Mouse (Mus musculus): ENCODE results near the gene Pkd1. TPM values are rescaled to one million over a fixed set of nuclear protein-coding genes. Genes with fewer than 3 reads are reported as not detected.

Pkd1 gene
- polyA plus RNA-seq, 1 experiment from 2014 or later = 37.9 TPM

DNA sequence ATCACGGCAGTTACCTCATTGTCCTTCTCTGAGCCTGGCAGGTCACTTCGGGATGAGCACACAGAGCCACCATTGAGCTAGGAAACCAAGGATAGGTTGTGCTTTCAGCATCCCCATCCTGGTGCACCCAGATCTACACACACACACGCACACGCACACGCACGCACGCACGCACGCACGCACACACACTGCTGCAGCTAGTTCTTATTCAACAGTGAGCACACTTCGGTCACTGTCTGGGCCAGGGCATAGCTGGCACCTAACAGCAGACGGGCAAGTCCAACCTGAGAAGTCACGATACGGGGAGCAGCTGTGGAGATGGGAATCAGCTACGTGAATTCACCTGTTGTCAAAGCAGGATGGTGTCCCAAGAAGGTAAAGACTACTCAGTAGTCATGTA lies 90.9 kb downstream of the Pkd1 start:
- Histone ChIP-seq H3K27me3 (no peaks in the 10 kb centered on the region), H3K9me3 (no peaks in the 10 kb centered on the region), H3K4me3 (no peak overlapping the region), H3K36me3 (peaks cover 34% of the 10 kb centered on the region), H3K9ac (no peak overlapping the region), H3K4me1 (peaks cover 52% of the 10 kb centered on the region), H3K27ac (peak overlapping the region; percentile 93), H3K4me2 (no peak overlapping the region)
- 92% methylated on average over 15 of the region's 15 CpGs for WGBS
- no peak for ATAC-seq (ENCODE audit: insufficient number of reproducible peaks, low FRiP score, low TSS enrichment, low read depth)

DNA sequence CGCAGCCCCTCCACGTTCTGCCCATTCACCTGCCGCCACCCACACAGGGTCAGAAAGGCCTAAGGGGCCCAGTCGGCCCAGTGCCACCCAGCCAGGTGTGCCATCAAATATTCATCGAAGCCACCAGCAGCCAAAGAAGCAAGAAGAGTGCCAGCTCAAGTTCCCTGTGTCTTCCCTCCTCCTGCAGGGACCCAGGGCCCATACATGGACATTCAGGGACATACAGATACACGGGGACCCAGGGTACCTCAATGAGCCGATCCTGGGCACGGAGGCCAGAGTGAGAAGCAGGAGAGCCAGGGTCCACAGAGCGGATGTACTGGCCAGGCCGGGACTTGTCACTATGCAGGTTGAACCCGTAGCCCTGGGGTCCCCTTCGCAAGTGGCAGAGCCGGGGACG lies 92.3 kb downstream of the Pkd1 start:
- peaks cover 59% of the 10 kb centered on the region for H3K4me1 ChIP-seq
- H3K4me2 ChIP-seq = no peak overlapping the region
- no peak for ATAC-seq (ENCODE audit: insufficient number of reproducible peaks, low FRiP score, low TSS enrichment, low read depth)
- H3K27me3 ChIP-seq = no peaks in the 10 kb centered on the region
- 92% methylated on average over 14 of the region's 14 CpGs for WGBS
- no peak overlapping the region for H3K27ac ChIP-seq
- H3K9me3 ChIP-seq = no peaks in the 10 kb centered on the region
- no peak overlapping the region for H3K4me3 ChIP-seq
- no peak overlapping the region for H3K9ac ChIP-seq
- peaks cover 31% of the 10 kb centered on the region for H3K36me3 ChIP-seq

DNA sequence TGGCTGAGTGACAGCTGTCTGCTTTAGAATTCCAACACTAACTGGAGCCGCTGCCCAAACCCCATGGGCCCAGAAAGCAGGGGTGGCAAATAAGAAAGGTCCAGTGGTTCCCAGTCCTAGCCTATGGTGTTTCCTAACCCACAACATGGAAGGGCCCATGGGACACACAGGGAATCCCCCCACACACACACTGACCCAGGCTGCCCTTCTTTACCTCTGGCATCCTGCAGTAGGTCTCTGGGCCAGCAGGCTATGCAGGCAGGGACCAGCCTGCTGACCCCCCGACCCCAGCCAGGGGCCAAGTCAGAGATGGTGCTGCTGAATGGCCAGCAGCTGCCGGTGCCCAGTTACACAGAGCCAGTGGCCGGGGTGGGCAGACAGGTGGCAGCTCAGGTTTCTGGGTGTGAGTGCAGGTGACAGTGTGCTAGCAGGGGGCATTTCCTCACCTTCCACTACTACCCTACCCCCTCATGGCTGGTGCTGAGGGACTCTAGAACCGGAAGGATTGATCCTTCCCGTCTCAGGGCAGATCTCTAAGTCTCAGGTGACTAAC lies 93.2 kb downstream of the Pkd1 start:
- no peak overlapping the region for H3K27ac ChIP-seq
- no peak overlapping the region for H3K9ac ChIP-seq
- peaks cover 36% of the 10 kb centered on the region for H3K36me3 ChIP-seq
- peaks cover 64% of the 10 kb centered on the region for H3K4me1 ChIP-seq
- H3K4me2 ChIP-seq = no peak overlapping the region
- no peak overlapping the region for H3K4me3 ChIP-seq
- 59% methylated on average over 6 of the region's 6 CpGs for WGBS
- H3K27me3 ChIP-seq = no peaks in the 10 kb centered on the region
- no peaks in the 10 kb centered on the region for H3K9me3 ChIP-seq
- no peak for ATAC-seq (ENCODE audit: insufficient number of reproducible peaks, low FRiP score, low TSS enrichment, low read depth)

DNA sequence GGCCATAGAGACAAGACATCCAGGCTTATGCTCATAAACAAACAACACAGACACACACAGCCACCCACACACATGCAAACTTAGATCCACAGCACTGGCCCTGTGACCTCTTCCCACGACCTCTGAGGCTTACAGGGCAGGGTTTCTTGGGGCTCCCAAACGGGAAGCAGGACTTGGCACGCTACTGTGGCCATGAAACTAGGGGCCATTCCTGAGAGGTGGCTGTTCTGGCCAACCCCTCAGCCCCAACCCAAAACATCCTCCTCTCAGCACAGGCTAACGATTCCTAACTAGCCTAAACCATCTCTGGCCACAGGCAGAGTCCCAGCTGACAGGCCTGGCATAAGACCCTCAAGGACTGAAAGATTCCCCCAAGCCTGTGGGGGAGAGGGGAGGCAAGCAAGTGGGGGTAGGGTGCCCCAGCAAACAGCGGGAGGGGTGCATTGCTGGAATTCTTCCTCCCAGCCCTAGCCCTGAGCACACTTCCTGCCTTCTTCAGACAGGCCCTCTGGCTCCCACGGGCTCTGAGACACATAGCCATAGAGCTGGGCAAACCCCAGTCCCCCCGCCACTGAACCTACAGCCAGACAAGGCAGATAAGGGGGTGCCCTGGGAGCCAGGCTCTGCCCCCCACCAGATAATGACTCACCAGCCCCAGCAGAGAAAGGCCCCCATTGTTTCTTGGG lies 94.5 kb downstream of the Pkd1 start:
- Histone ChIP-seq H3K9ac (no peak overlapping the region), H3K4me2 (no peak overlapping the region), H3K9me3 (no peaks in the 10 kb centered on the region), H3K27ac (peak overlapping the region; percentile 81), H3K4me1 (peaks cover 63% of the 10 kb centered on the region), H3K27me3 (no peaks in the 10 kb centered on the region), H3K4me3 (no peak overlapping the region), H3K36me3 (peaks cover 31% of the 10 kb centered on the region)
- 30% methylated on average over 7 of the region's 7 CpGs for WGBS
- ATAC-seq (ENCODE audit: insufficient number of reproducible peaks, low FRiP score, low TSS enrichment, low read depth) = no peak

DNA sequence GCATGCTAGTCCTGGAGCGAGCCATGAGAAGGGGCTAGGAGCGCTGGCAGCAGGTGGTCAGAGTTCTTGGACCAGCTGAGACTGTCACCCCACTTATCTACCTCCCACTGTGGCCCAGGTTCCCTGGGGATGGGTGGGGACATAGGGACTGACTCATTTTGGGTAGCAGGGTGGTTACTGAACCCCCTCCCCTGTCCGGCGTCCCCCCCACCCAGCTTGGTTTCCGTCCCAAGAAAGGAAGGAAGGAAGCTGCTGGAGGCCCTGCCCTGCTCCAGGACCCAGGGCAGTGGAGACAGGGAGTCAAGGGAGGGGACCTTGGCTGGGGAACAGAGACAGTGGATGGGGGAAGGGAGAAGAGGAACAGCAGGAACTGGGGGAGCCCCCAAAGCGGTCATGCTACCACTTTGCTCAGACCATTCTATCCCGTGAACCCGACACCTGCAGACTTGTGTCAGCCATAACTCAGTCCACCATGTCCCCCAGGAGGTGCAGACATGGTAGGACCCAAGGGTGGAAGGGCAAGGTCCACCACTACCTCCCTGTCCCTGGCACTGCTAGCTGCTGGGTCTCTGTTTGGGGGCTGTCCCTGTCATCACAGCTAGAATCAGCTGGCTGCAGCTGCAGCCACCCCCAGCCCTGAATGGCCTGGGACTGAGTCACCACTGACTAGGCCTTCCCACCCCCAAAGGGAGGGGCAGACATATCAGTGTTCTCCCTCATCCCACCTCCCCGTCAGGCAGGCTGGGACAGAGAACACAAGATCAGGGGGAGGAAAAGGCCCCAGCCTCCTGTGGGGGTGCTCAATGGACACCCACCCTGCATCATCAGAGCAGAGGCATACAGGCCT lies 95.5 kb downstream of the Pkd1 start:
- Histone ChIP-seq H3K36me3 (peaks cover 31% of the 10 kb centered on the region), H3K9ac (no peak overlapping the region), H3K4me3 (no peak overlapping the region), H3K27ac (peak overlapping the region; percentile 81), H3K27me3 (no peaks in the 10 kb centered on the region), H3K9me3 (no peaks in the 10 kb centered on the region), H3K4me2 (no peak overlapping the region), H3K4me1 (peaks cover 63% of the 10 kb centered on the region)
- WGBS = 73% methylated on average over 9 of the region's 9 CpGs
- no peak for ATAC-seq (ENCODE audit: insufficient number of reproducible peaks, low FRiP score, low TSS enrichment, low read depth)

DNA sequence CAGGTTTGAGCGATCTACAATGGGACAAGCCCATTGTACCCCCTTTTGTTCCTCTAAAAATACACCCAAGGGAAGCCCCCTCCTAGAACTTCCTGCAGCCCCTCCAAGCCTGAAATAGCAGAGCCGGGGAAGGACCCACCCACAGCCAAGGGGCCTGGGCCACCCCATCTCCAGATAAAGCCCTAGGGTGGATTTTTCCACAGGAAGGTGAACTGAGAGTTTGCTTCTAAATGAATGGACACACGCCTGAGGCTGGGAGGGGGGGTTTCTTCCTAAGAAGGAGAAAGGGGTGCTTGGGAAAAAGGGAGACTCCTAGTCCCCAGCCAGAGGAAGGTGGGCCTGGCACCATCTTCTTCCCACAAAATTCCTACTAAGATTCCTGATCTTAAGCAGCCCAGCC lies 96.3 kb downstream of the Pkd1 start:
- Histone ChIP-seq H3K36me3 (peaks cover 23% of the 10 kb centered on the region), H3K9ac (no peak overlapping the region), H3K9me3 (no peaks in the 10 kb centered on the region), H3K4me3 (no peak overlapping the region), H3K4me2 (no peak overlapping the region), H3K27me3 (no peaks in the 10 kb centered on the region), H3K27ac (peak overlapping the region; percentile 81; the same call in 1 of the 2 replicates), H3K4me1 (peaks cover 60% of the 10 kb centered on the region)
- WGBS = 76% methylated on average over 3 of the region's 3 CpGs
- no peak for ATAC-seq (ENCODE audit: insufficient number of reproducible peaks, low FRiP score, low TSS enrichment, low read depth)

Small RNAs within 50 kb of the gene (microRNA-seq; reads per million reads assigned to microRNA genes)
- gene Gm24589 = not detected

Other genes starting within 250 kb of the Pkd1 start
- 0.26 TPM in 1 of 2 replicates, not detected in the other for gene Abca17, start 198.8 kb upstream of the Pkd1 start, polyA plus RNA-seq (2015; fragmentation: Nextera tagmentation; extraction: Ambion mirVana)
- gene Abca3, start 197.9 kb upstream of the Pkd1 start, polyA plus RNA-seq (2015; fragmentation: Nextera tagmentation; extraction: Ambion mirVana) = 8.0 and 9.3 TPM in 2 replicates
- 244 and 255 TPM in 2 replicates for gene Rnps1, start 135.3 kb upstream of the Pkd1 start, polyA plus RNA-seq (2015; fragmentation: Nextera tagmentation; extraction: Ambion mirVana)
- gene Eci1, start 123.2 kb upstream of the Pkd1 start, polyA plus RNA-seq (2015; fragmentation: Nextera tagmentation; extraction: Ambion mirVana) = 68.2 and 69.0 TPM in 2 replicates
- 13.3 and 16.6 TPM in 2 replicates for gene Dnase1l2, start 106.7 kb upstream of the Pkd1 start, polyA plus RNA-seq (2015; fragmentation: Nextera tagmentation; extraction: Ambion mirVana)
- 36.3 and 37.5 TPM in 2 replicates for gene E4f1, start 79.5 kb upstream of the Pkd1 start, polyA plus RNA-seq (2015; fragmentation: Nextera tagmentation; extraction: Ambion mirVana)
- gene Pgp, start 79.4 kb upstream of the Pkd1 start, polyA plus RNA-seq (2015; fragmentation: Nextera tagmentation; extraction: Ambion mirVana) = 47.9 and 51.1 TPM in 2 replicates
- gene Bricd5, start 76.0 kb upstream of the Pkd1 start, polyA plus RNA-seq (2015; fragmentation: Nextera tagmentation; extraction: Ambion mirVana) = not detected in 2 replicates
- gene Mlst8, start 70.8 kb upstream of the Pkd1 start, polyA plus RNA-seq (2015; fragmentation: Nextera tagmentation; extraction: Ambion mirVana) = 26.2 and 30.5 TPM in 2 replicates
- gene Caskin1, start 61.2 kb upstream of the Pkd1 start, polyA plus RNA-seq (2015; fragmentation: Nextera tagmentation; extraction: Ambion mirVana) = 2.8 and 3.0 TPM in 2 replicates
- 89.8 and 104 TPM in 2 replicates for gene Traf7, start 21.9 kb upstream of the Pkd1 start, polyA plus RNA-seq (2015; fragmentation: Nextera tagmentation; extraction: Ambion mirVana)
- gene Rab26, start 15.6 kb upstream of the Pkd1 start, polyA plus RNA-seq (2015; fragmentation: Nextera tagmentation; extraction: Ambion mirVana) = 3.0 and 3.8 TPM in 2 replicates
- 49.9 and 54.0 TPM in 2 replicates for gene Tsc2, start 82.8 kb downstream of the Pkd1 start, polyA plus RNA-seq (2015; fragmentation: Nextera tagmentation; extraction: Ambion mirVana)
- 20.9 and 21.3 TPM in 2 replicates for gene Nthl1, start 82.8 kb downstream of the Pkd1 start, polyA plus RNA-seq (2015; fragmentation: Nextera tagmentation; extraction: Ambion mirVana)
- 56.5 and 57.7 TPM in 2 replicates for gene Slc9a3r2, start 100.5 kb downstream of the Pkd1 start, polyA plus RNA-seq (2015; fragmentation: Nextera tagmentation; extraction: Ambion mirVana)
- not detected in 2 replicates for gene Npw, start 108.6 kb downstream of the Pkd1 start, polyA plus RNA-seq (2015; fragmentation: Nextera tagmentation; extraction: Ambion mirVana)
- 21.4 and 22.1 TPM in 2 replicates for gene Zfp598, start 119.9 kb downstream of the Pkd1 start, polyA plus RNA-seq (2015; fragmentation: Nextera tagmentation; extraction: Ambion mirVana)
- gene Syngr3, start 140.1 kb downstream of the Pkd1 start, polyA plus RNA-seq (2015; fragmentation: Nextera tagmentation; extraction: Ambion mirVana) = 3.0 and 3.2 TPM in 2 replicates
- gene Gfer, start 146.3 kb downstream of the Pkd1 start, polyA plus RNA-seq (2015; fragmentation: Nextera tagmentation; extraction: Ambion mirVana) = 32.8 and 33.8 TPM in 2 replicates
- gene Noxo1, start 146.4 kb downstream of the Pkd1 start, polyA plus RNA-seq (2015; fragmentation: Nextera tagmentation; extraction: Ambion mirVana) = 1.8 and 2.9 TPM in 2 replicates
- gene Tbl3, start 157.8 kb downstream of the Pkd1 start, polyA plus RNA-seq (2015; fragmentation: Nextera tagmentation; extraction: Ambion mirVana) = 57.3 and 59.0 TPM in 2 replicates
- gene Rnf151, start 168.2 kb downstream of the Pkd1 start, polyA plus RNA-seq (2015; fragmentation: Nextera tagmentation; extraction: Ambion mirVana) = 0.29 TPM in 1 of 2 replicates, not detected in the other
- 1,428 and 1,497 TPM in 2 replicates for gene Rps2, start 168.3 kb downstream of the Pkd1 start, polyA plus RNA-seq (2015; fragmentation: Nextera tagmentation; extraction: Ambion mirVana)
- gene Ndufb10, start 174.6 kb downstream of the Pkd1 start, polyA plus RNA-seq (2015; fragmentation: Nextera tagmentation; extraction: Ambion mirVana) = 208 and 226 TPM in 2 replicates
- 0.30 TPM in 1 of 2 replicates, not detected in the other for gene Rpl3l, start 178.0 kb downstream of the Pkd1 start, polyA plus RNA-seq (2015; fragmentation: Nextera tagmentation; extraction: Ambion mirVana)
- gene Msrb1, start 186.8 kb downstream of the Pkd1 start, polyA plus RNA-seq (2015; fragmentation: Nextera tagmentation; extraction: Ambion mirVana) = 25.9 and 26.8 TPM in 2 replicates
- 5.2 and 5.7 TPM in 2 replicates for gene Hs3st6, start 203.2 kb downstream of the Pkd1 start, polyA plus RNA-seq (2015; fragmentation: Nextera tagmentation; extraction: Ambion mirVana)

All from limb, embryonic 15.5 days (tissue).